Mouse (Mus musculus) intestine, embryonic 16.5 days (tissue): ENCODE measurements around the gene Alg9. TPM values are rescaled to one million over a fixed set of nuclear protein-coding genes. Genes with fewer than 3 reads are reported as not detected.
A peak's percentile ranks its signal among the peaks of the same experiment; 100 is the strongest.

Source experiments
- ATAC-seq: fragments of 200-750 bp; cut with Nextera tagmentation; 2 replicates; pipeline ENCODE4 v1.8.0; 2017; ENCODE audit warnings: moderate TSS enrichment, moderate library complexity
- H3K27ac ChIP-seq: fragments of 300-500 bp; sonication (generic); 2 replicates; pipeline ENCODE4 v1.5.1; 2014; ENCODE audit warnings: mild to moderate bottlenecking, low read length
- H3K27me3 ChIP-seq: fragments of 300-500 bp; sonication (generic); replicated peaks from 2 replicates; pipeline ENCODE4 v1.6.1; 2014; ENCODE audit warnings: low read length, control low read depth, mixed read lengths; ENCODE audit not compliant: control insufficient read depth, insufficient read depth
- H3K36me3 ChIP-seq: fragments of 300-500 bp; sonication (generic); 2 replicates; pipeline ENCODE4 v1.6.1; 2014; ENCODE audit warnings: low read length, control low read depth; ENCODE audit not compliant: control insufficient read depth, insufficient read depth
- H3K4me1 ChIP-seq: fragments of 300-500 bp; sonication (generic); 2 replicates; pipeline ENCODE4 v1.6.1; 2014; ENCODE audit warnings: low read length, control low read depth, mixed read lengths; ENCODE audit not compliant: control insufficient read depth, insufficient read depth
- H3K4me2 ChIP-seq: fragments of 300-500 bp; sonication (generic); 2 replicates; pipeline ENCODE4 v1.6.1; 2014; ENCODE audit warnings: low read depth, low read length, control low read depth
- H3K4me3 ChIP-seq: fragments of 300-500 bp; sonication (generic); 2 replicates; pipeline ENCODE4 v1.5.1; 2014; ENCODE audit warnings: mild to moderate bottlenecking, low read length
- H3K9ac ChIP-seq: fragments of 300-500 bp; sonication (generic); 2 replicates; pipeline ENCODE4 v1.6.1; 2014; ENCODE audit warnings: low read depth, low read length
- H3K9me3 ChIP-seq: fragments of 300-500 bp; sonication (generic); 2 replicates; pipeline ENCODE4 v1.6.1; 2016; ENCODE audit warnings: low read length, control low read depth; ENCODE audit not compliant: control insufficient read depth
- WGBS: fragments of 180-500 bp; shearing (Covaris S2); extraction: QIAGEN DNeasy Blood & Tissue Kit; methylation state at CpG from one replicate; pipeline ENCODE4 v1.1.7; 2014; 5-methylcytosine and 5-hydroxymethylcytosine counted together
- polyA plus RNA-seq: library from polyadenylated mRNA; unstranded; fragments of >200 nt; fragmentation: Nextera tagmentation; extraction: Ambion mirVana; gene quantifications from 2 replicates; pipeline ENCODE4 v1.2.1, GENCODE M21; 2015

The Alg9 gene
- polyA plus RNA-seq, 1 experiment from 2014 or later = 42.9 TPM

- Histone ChIP-seq H3K27ac (no peak overlapping the region), H3K9ac (no peak overlapping the region), H3K9me3 (no peaks in the 10 kb centered on the region), H3K4me2 (no peak overlapping the region), H3K4me3 (no peak overlapping the region), H3K27me3 (no peaks in the 10 kb centered on the region), H3K36me3 (peaks cover 8% of the 10 kb centered on the region; the same call in 1 of the 2 replicates), H3K4me1 (no peaks in the 10 kb centered on the region)
- ATAC-seq = peak; percentile 82
- 82% methylated on average over 7 of the region's 7 CpGs for WGBS
Measured at GRCm38 (mm10) chr9:50803055-50803671, 28.3 kb downstream of the Alg9 start.

GRCm38 (mm10) chr9:50808471-50808870 is 33.7 kb downstream of the Alg9 start:
- 0 out of 2 replicates have a peak, but pooled peaks cover 2% of the 10 kb centered on the region for H3K36me3 ChIP-seq
- no peaks in the 10 kb centered on the region for H3K4me1 ChIP-seq
- no peak overlapping the region for H3K27ac ChIP-seq
- 90% methylated on average over 6 of the region's 6 CpGs for WGBS
- no peaks in the 10 kb centered on the region for H3K27me3 ChIP-seq
- no peak overlapping the region for H3K9ac ChIP-seq
- no peak overlapping the region for H3K4me2 ChIP-seq
- no peak for ATAC-seq
- no peaks in the 10 kb centered on the region for H3K9me3 ChIP-seq
- H3K4me3 ChIP-seq = no peak overlapping the region

- Histone ChIP-seq H3K27ac (no peak overlapping the region), H3K9me3 (no peaks in the 10 kb centered on the region), H3K9ac (no peak overlapping the region), H3K4me2 (no peak overlapping the region), H3K4me3 (no peak overlapping the region), H3K36me3 (peaks cover under 1% of the 10 kb centered on the region; the same call in 1 of the 2 replicates), H3K4me1 (no peaks in the 10 kb centered on the region), H3K27me3 (no peaks in the 10 kb centered on the region)
- no peak for ATAC-seq
- 94% methylated on average over 13 of the region's 13 CpGs for WGBS
Measured at GRCm38 (mm10) chr9:50809146-50809545, 34.3 kb downstream of the Alg9 start.

- Histone ChIP-seq H3K9me3 (no peaks in the 10 kb centered on the region), H3K9ac (no peak overlapping the region), H3K27me3 (no peaks in the 10 kb centered on the region), H3K4me2 (no peak overlapping the region), H3K4me1 (no peaks in the 10 kb centered on the region), H3K27ac (no peak overlapping the region), H3K4me3 (no peak overlapping the region), H3K36me3 (peaks cover 2% of the 10 kb centered on the region; the same call in 1 of the 2 replicates)
- 92% methylated on average over 7 of the region's 7 CpGs for WGBS
- 0 out of 2 replicates have a peak, but pooled peaks have one; percentile 44 for ATAC-seq
Measured at GRCm38 (mm10) chr9:50811187-50811586, 36.4 kb downstream of the Alg9 start.

GRCm38 (mm10) chr9:50811746-50812145 is 36.9 kb downstream of the Alg9 start:
- no peak overlapping the region for H3K27ac ChIP-seq
- peaks cover 2% of the 10 kb centered on the region; the same call in 1 of the 2 replicates for H3K36me3 ChIP-seq
- no peak overlapping the region for H3K4me3 ChIP-seq
- H3K27me3 ChIP-seq = no peaks in the 10 kb centered on the region
- WGBS = 82% methylated on average over 2 of the region's 2 CpGs
- ATAC-seq = no peak
- no peak overlapping the region for H3K4me2 ChIP-seq
- no peaks in the 10 kb centered on the region for H3K9me3 ChIP-seq
- H3K9ac ChIP-seq = no peak overlapping the region
- H3K4me1 ChIP-seq = no peaks in the 10 kb centered on the region

- ATAC-seq = no peak
- no peak overlapping the region for H3K27ac ChIP-seq
- no peak overlapping the region for H3K4me3 ChIP-seq
- H3K36me3 ChIP-seq = peaks cover 2% of the 10 kb centered on the region; the same call in 1 of the 2 replicates
- WGBS = 95% methylated on average over 5 of the region's 5 CpGs
- no peak overlapping the region for H3K9ac ChIP-seq
- no peak overlapping the region for H3K4me2 ChIP-seq
- no peaks in the 10 kb centered on the region for H3K4me1 ChIP-seq
- H3K27me3 ChIP-seq = no peaks in the 10 kb centered on the region
- H3K9me3 ChIP-seq = no peaks in the 10 kb centered on the region
Measured at GRCm38 (mm10) chr9:50813796-50814195, 39.0 kb downstream of the Alg9 start.

- Histone ChIP-seq H3K36me3 (peaks cover 2% of the 10 kb centered on the region; the same call in 1 of the 2 replicates), H3K27me3 (no peaks in the 10 kb centered on the region), H3K4me2 (no peak overlapping the region), H3K4me3 (no peak overlapping the region), H3K9ac (no peak overlapping the region), H3K9me3 (no peaks in the 10 kb centered on the region), H3K27ac (no peak overlapping the region), H3K4me1 (no peaks in the 10 kb centered on the region)
- WGBS = 93% methylated on average over 4 of the region's 4 CpGs
- no peak for ATAC-seq
Measured at GRCm38 (mm10) chr9:50815666-50816065, 40.8 kb downstream of the Alg9 start.

GRCm38 (mm10) chr9:50816512-50816911 is 41.7 kb downstream of the Alg9 start:
- H3K9ac ChIP-seq = no peak overlapping the region
- H3K4me1 ChIP-seq = no peaks in the 10 kb centered on the region
- WGBS = 100% methylated on average over 1 of the region's 1 CpGs
- H3K27me3 ChIP-seq = no peaks in the 10 kb centered on the region
- H3K36me3 ChIP-seq = peaks cover 2% of the 10 kb centered on the region; the same call in 1 of the 2 replicates
- H3K27ac ChIP-seq = no peak overlapping the region
- no peak overlapping the region for H3K4me3 ChIP-seq
- no peaks in the 10 kb centered on the region for H3K9me3 ChIP-seq
- H3K4me2 ChIP-seq = no peak overlapping the region
- ATAC-seq = no peak

GRCm38 (mm10) chr9:50818050-50818449 is 43.2 kb downstream of the Alg9 start:
- H3K4me1 ChIP-seq = no peaks in the 10 kb centered on the region
- peaks cover 2% of the 10 kb centered on the region; the same call in 1 of the 2 replicates for H3K36me3 ChIP-seq
- H3K4me2 ChIP-seq = no peak overlapping the region
- H3K27me3 ChIP-seq = no peaks in the 10 kb centered on the region
- ATAC-seq = no peak
- no peaks in the 10 kb centered on the region for H3K9me3 ChIP-seq
- H3K4me3 ChIP-seq = no peak overlapping the region
- H3K27ac ChIP-seq = no peak overlapping the region
- WGBS = 84% methylated on average over 6 of the region's 6 CpGs
- H3K9ac ChIP-seq = no peak overlapping the region

GRCm38 (mm10) chr9:50819716-50820115 is 44.9 kb downstream of the Alg9 start:
- no peaks in the 10 kb centered on the region for H3K9me3 ChIP-seq
- H3K4me1 ChIP-seq = no peaks in the 10 kb centered on the region
- no peak overlapping the region for H3K9ac ChIP-seq
- no peak overlapping the region for H3K4me2 ChIP-seq
- 81% methylated on average over 6 of the region's 6 CpGs for WGBS
- no peaks in the 10 kb centered on the region; the same call in 1 of the 2 replicates for H3K36me3 ChIP-seq
- no peaks in the 10 kb centered on the region for H3K27me3 ChIP-seq
- no peak overlapping the region for H3K4me3 ChIP-seq
- H3K27ac ChIP-seq = no peak overlapping the region
- ATAC-seq = no peak
